Mouse (Mus musculus) embryonic facial prominence, embryonic 12.5 days (tissue): ENCODE measurements around the gene Pax4. TPM values are rescaled to one million over a fixed set of nuclear protein-coding genes. Genes with fewer than 3 reads are reported as not detected.
A peak's percentile ranks its signal among the peaks of the same experiment; 100 is the strongest.

Experiments used
- ATAC-seq: fragments of 200-750 bp; cut with Nextera tagmentation; 2 replicates; pipeline ENCODE4 v1.8.0; 2017; ENCODE audit not compliant: insufficient number of reproducible peaks, insufficient read depth, low FRiP score, low TSS enrichment
- H3K27ac ChIP-seq: fragments of 300-500 bp; sonication (generic); 2 replicates; pipeline ENCODE4 v1.5.1; 2016; ENCODE audit warnings: mild to moderate bottlenecking
- H3K27me3 ChIP-seq: fragments of 300-500 bp; sonication (generic); 2 replicates; pipeline ENCODE4 v1.6.1; 2016; ENCODE audit warnings: mild to moderate bottlenecking, moderate library complexity
- H3K36me3 ChIP-seq: fragments of 300-500 bp; sonication (generic); 2 replicates; pipeline ENCODE4 v1.6.1; 2016; ENCODE audit warnings: mild to moderate bottlenecking
- H3K4me1 ChIP-seq: fragments of 300-500 bp; sonication (generic); 2 replicates; pipeline ENCODE4 v1.6.1; 2016
- H3K4me2 ChIP-seq: fragments of 300-500 bp; sonication (generic); replicated peaks from 2 replicates; pipeline ENCODE4 v1.6.1; 2016; ENCODE audit warnings: mild to moderate bottlenecking, moderate library complexity
- H3K4me3 ChIP-seq: fragments of 300-500 bp; sonication (generic); 2 replicates; pipeline ENCODE4 v1.5.1; 2016; ENCODE audit warnings: mild to moderate bottlenecking
- H3K9ac ChIP-seq: fragments of 300-500 bp; sonication (generic); 2 replicates; pipeline ENCODE4 v1.6.1; 2016; ENCODE audit warnings: mild to moderate bottlenecking, moderate library complexity
- H3K9me3 ChIP-seq: fragments of 300-500 bp; sonication (generic); 2 replicates; pipeline ENCODE4 v1.6.1; 2016; ENCODE audit warnings: mild to moderate bottlenecking, moderate library complexity
- WGBS: fragments of 180-500 bp; shearing (Covaris S2); methylation state at CpG from one replicate; pipeline ENCODE4 v1.1.7; 2016; 5-methylcytosine and 5-hydroxymethylcytosine counted together
- polyA plus RNA-seq: library from polyadenylated mRNA; unstranded; fragments of >200 nt; fragmentation: Nextera tagmentation; extraction: Ambion mirVana; gene quantifications from 2 replicates; pipeline ENCODE4 v1.2.1, GENCODE M21; 2016

Pax4 gene
- polyA plus RNA-seq, result not detected in 2 replicates

GRCm38 (mm10) chr6:28449253-28449652, at the start of gene Pax4:
Pax4 (minus strand) TSS chr6:28449353.
- peaks cover 36% of the 10 kb centered on the region for H3K27me3 ChIP-seq

GRCm38 (mm10) chr6:28497837-28498236, 48.7 kb upstream of the Pax4 start:
- Histone ChIP-seq H3K27ac (no peak overlapping the region), H3K9me3 (no peaks in the 10 kb centered on the region), H3K4me2 (no peak overlapping the region), H3K4me3 (no peak overlapping the region), H3K27me3 (no peaks in the 10 kb centered on the region), H3K36me3 (peaks cover 4% of the 10 kb centered on the region; the same call in 1 of the 2 replicates), H3K9ac (no peak overlapping the region), H3K4me1 (no peaks in the 10 kb centered on the region)
- ATAC-seq, result no peak
- WGBS, result 74% methylated on average over 5 of the region's 5 CpGs

More at GRCm38 (mm10) chr6:28449253-28449652, at the start of gene Pax4:
- H3K36me3 ChIP-seq, result no peaks in the 10 kb centered on the region
- no peaks in the 10 kb centered on the region for H3K9me3 ChIP-seq
- 70% methylated on average over 2 of the region's 2 CpGs for WGBS
- no peak within 1 kb of the TSS for H3K4me3 ChIP-seq
- no peak within 1 kb of the TSS for H3K4me2 ChIP-seq
- no peak within 1 kb of the TSS for H3K9ac ChIP-seq
- peaks cover 6% of the 10 kb centered on the region; the same call in 1 of the 2 replicates for H3K4me1 ChIP-seq
- no peak within 1 kb of the TSS for H3K27ac ChIP-seq
- ATAC-seq, result no peak

- H3K36me3 ChIP-seq, result peaks cover 21% of the 10 kb centered on the region; the same call in 1 of the 2 replicates
- no peak for ATAC-seq
- H3K4me2 ChIP-seq, result no peak overlapping the region
- no peak overlapping the region for H3K27ac ChIP-seq
- H3K9me3 ChIP-seq, result no peaks in the 10 kb centered on the region
- H3K27me3 ChIP-seq, result no peaks in the 10 kb centered on the region
- H3K4me1 ChIP-seq, result no peaks in the 10 kb centered on the region
- no peak overlapping the region for H3K9ac ChIP-seq
- H3K4me3 ChIP-seq, result no peak overlapping the region
These were observed 42.0 kb upstream of the Pax4 start for GRCm38 (mm10) chr6:28491198-28491597.

- H3K4me3 ChIP-seq, result no peak overlapping the region
- no peak overlapping the region for H3K27ac ChIP-seq
- no peaks in the 10 kb centered on the region for H3K9me3 ChIP-seq
- H3K9ac ChIP-seq, result no peak overlapping the region
- no peaks in the 10 kb centered on the region for H3K4me1 ChIP-seq
- H3K36me3 ChIP-seq, result peaks cover 21% of the 10 kb centered on the region; the same call in 1 of the 2 replicates
- 89% methylated on average over 5 of the region's 5 CpGs for WGBS
- ATAC-seq, result no peak
- H3K4me2 ChIP-seq, result no peak overlapping the region
- no peaks in the 10 kb centered on the region for H3K27me3 ChIP-seq
These were observed 41.5 kb upstream of the Pax4 start for GRCm38 (mm10) chr6:28490612-28491011.

GRCm38 (mm10) chr6:28488204-28488851, 39.2 kb upstream of the Pax4 start:
- Histone ChIP-seq H3K4me1 (peaks cover 3% of the 10 kb centered on the region; the same call in 1 of the 2 replicates), H3K4me3 (no peak overlapping the region), H3K9ac (no peak overlapping the region), H3K27ac (no peak overlapping the region), H3K36me3 (peaks cover 21% of the 10 kb centered on the region; the same call in 1 of the 2 replicates), H3K9me3 (no peaks in the 10 kb centered on the region), H3K4me2 (no peak overlapping the region), H3K27me3 (no peaks in the 10 kb centered on the region)
- 96% methylated on average over 1 of the region's 1 CpGs for WGBS
- ATAC-seq, result no peak

- Histone ChIP-seq H3K4me3 (no peak overlapping the region), H3K4me2 (no peak overlapping the region), H3K27me3 (no peaks in the 10 kb centered on the region), H3K4me1 (peaks cover 15% of the 10 kb centered on the region), H3K27ac (no peak overlapping the region), H3K36me3 (peaks cover 8% of the 10 kb centered on the region; the same call in 1 of the 2 replicates), H3K9ac (no peak overlapping the region), H3K9me3 (no peaks in the 10 kb centered on the region)
- WGBS, result 96% methylated on average over 7 of the region's 7 CpGs
- ATAC-seq, result no peak
These were observed 37.8 kb upstream of the Pax4 start for GRCm38 (mm10) chr6:28486905-28487304.

GRCm38 (mm10) chr6:28486471-28486870, 37.3 kb upstream of the Pax4 start:
- Histone ChIP-seq H3K27me3 (no peaks in the 10 kb centered on the region), H3K9ac (no peak overlapping the region), H3K4me3 (no peak overlapping the region), H3K4me1 (peaks cover 20% of the 10 kb centered on the region), H3K27ac (no peak overlapping the region), H3K36me3 (peaks cover 7% of the 10 kb centered on the region; the same call in 1 of the 2 replicates), H3K9me3 (no peaks in the 10 kb centered on the region), H3K4me2 (no peak overlapping the region)
- WGBS, result 74% methylated on average over 2 of the region's 2 CpGs
- ATAC-seq, result no peak

GRCm38 (mm10) chr6:28486008-28486407, 36.9 kb upstream of the Pax4 start:
- H3K4me1 ChIP-seq, result peaks cover 24% of the 10 kb centered on the region
- H3K27ac ChIP-seq, result no peak overlapping the region
- no peak overlapping the region for H3K4me2 ChIP-seq
- no peaks in the 10 kb centered on the region for H3K9me3 ChIP-seq
- no peak overlapping the region for H3K4me3 ChIP-seq
- no peak for ATAC-seq
- 97% methylated on average over 2 of the region's 2 CpGs for WGBS
- peaks cover 7% of the 10 kb centered on the region; the same call in 1 of the 2 replicates for H3K36me3 ChIP-seq
- H3K9ac ChIP-seq, result no peak overlapping the region
- no peaks in the 10 kb centered on the region for H3K27me3 ChIP-seq

- no peak overlapping the region for H3K9ac ChIP-seq
- peak overlapping the region; percentile 15 for H3K4me2 ChIP-seq
- no peak overlapping the region for H3K4me3 ChIP-seq
- peaks cover 25% of the 10 kb centered on the region for H3K4me1 ChIP-seq
- 73% methylated on average over 4 of the region's 4 CpGs for WGBS
- no peaks in the 10 kb centered on the region for H3K27me3 ChIP-seq
- H3K36me3 ChIP-seq, result no peaks in the 10 kb centered on the region
- no peak overlapping the region for H3K27ac ChIP-seq
- H3K9me3 ChIP-seq, result no peaks in the 10 kb centered on the region
- ATAC-seq, result no peak
These were observed 33.7 kb upstream of the Pax4 start for GRCm38 (mm10) chr6:28482711-28483315.

GRCm38 (mm10) chr6:28480752-28481492, 31.8 kb upstream of the Pax4 start:
- ATAC-seq, result no peak
- Histone ChIP-seq H3K4me3 (peak overlapping the region; percentile 84), H3K4me1 (peaks cover 25% of the 10 kb centered on the region), H3K4me2 (peak overlapping the region; percentile 60), H3K9ac (peak overlapping the region; percentile 74), H3K9me3 (no peaks in the 10 kb centered on the region), H3K27ac (peak overlapping the region; percentile 77), H3K27me3 (no peaks in the 10 kb centered on the region), H3K36me3 (no peaks in the 10 kb centered on the region)
- 5% methylated on average over 21 of the region's 21 CpGs for WGBS

GRCm38 (mm10) chr6:28479865-28480751, 31.0 kb upstream of the Pax4 start:
- Histone ChIP-seq H3K4me3 (peak overlapping the region; percentile 84), H3K27me3 (no peaks in the 10 kb centered on the region), H3K9me3 (no peaks in the 10 kb centered on the region), H3K27ac (peak overlapping the region; percentile 77), H3K9ac (peak overlapping the region; percentile 74), H3K4me1 (peaks cover 25% of the 10 kb centered on the region), H3K36me3 (no peaks in the 10 kb centered on the region), H3K4me2 (peak overlapping the region; percentile 60)
- ATAC-seq, result peak; percentile 98
- under 1% methylated on average over 68 of the region's 68 CpGs for WGBS
